Mouse (Mus musculus): ENCODE measurements at regions not wholly inside any gene's neighbourhood (a gene's known extent, or its start where the extent isn't known, plus 50 kb on each side); places are given as distances from the start of the nearest gene placed in this dataset.

DNA sequence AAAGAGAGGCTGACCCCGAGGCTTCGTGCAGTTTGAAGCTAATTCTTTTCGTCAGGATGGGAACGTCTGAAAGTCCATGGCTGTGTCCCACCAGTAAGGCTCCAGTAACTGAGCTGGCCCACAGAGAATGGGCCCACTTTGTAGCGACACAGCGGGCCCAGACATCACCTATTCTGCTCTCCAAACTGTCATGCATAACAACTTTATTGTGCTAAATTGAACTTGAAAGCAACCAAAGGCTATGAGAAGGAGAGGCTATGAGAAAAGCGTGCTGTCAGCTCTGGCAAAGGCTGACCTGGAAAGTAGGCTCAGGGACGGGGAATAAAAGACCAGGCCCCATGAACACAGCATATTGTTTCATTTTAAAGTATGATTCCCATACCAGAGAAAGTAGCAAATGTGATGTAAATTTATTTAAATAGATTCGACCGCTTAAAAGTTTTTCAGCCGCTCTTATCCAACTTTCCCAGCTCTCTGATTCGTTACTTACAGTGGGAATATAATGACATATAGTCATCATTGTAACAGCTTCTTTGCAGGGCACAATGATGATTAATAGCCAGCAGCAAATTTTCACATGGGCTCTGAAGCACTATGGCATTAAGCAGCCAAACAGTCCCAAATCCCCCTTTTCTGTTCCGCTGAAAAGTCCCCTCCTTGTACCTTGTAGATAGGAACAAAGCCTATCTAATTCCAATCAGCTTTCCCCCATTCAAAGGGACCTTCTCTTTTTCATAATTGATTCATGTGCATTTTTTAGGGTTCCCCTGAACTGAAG lies 337.1 kb upstream of the Tmem161b start:
- TF ChIP-seq POLR2A (IDR thresholded peaks at IDR 0.05; ENCODE audit: low read depth, low read length): no peak
- TF ChIP-seq CTCF (IDR thresholded peaks at IDR 0.05; ENCODE audit: extremely low read depth, insufficient read depth, insufficient read length, insufficient replicate concordance): no peak
